Mouse (Mus musculus) spleen, adult 2 months (tissue): ENCODE results near the gene Gfod2.

Source experiments
- CTCF ChIP-seq: fragments of 200-500 bp; IDR thresholded peaks from 2 replicates; pipeline ENCODE4 v1.5.1; 2011; ENCODE audit warnings: mild to moderate bottlenecking, inconsistent platforms; ENCODE audit not compliant: insufficient read depth, insufficient read length, insufficient replicate concordance; ENCODE audit errors: extremely low read depth
- POLR2A ChIP-seq: fragments of 200-500 bp; IDR thresholded peaks from 2 replicates; pipeline ENCODE4 v1.6.1; 2011; ENCODE audit warnings: low read depth, low read length, inconsistent platforms

DNA sequence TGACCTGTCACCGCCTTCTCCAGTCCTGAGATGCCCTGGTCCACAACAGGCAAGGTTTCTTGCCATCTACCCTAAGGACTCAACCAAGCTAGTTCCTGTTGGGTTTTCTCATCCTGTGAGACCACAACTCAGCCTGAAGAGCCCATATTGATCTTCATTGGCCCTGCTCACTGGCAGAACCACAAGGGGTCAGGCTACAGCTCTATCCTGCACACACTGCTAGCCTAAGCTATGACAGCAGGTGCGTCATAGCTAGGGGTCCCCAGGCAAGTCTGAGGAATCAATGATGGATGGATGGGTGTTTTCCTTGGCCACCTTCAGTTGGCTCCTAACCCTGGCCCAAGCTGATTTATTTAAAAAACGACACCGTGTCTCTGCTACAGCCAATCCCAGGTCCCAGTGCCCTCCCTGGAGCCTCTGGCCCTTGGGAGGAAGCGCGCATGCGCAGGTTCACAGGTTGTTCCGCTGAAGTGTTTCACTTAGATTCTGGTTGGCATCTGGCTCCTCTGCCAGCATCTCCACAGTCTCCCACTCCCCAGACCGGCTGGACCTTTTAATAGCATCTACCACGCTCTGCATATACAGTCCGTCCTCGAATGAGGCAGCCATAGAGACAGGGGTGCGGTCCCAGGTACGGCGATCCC lies 42.0 kb downstream of the Gfod2 start:
- TF ChIP-seq POLR2A (no peak), CTCF (no peak)
